8 mouse cellular contexts compared by ENCODE assay signal in the genomic region with DNA sequence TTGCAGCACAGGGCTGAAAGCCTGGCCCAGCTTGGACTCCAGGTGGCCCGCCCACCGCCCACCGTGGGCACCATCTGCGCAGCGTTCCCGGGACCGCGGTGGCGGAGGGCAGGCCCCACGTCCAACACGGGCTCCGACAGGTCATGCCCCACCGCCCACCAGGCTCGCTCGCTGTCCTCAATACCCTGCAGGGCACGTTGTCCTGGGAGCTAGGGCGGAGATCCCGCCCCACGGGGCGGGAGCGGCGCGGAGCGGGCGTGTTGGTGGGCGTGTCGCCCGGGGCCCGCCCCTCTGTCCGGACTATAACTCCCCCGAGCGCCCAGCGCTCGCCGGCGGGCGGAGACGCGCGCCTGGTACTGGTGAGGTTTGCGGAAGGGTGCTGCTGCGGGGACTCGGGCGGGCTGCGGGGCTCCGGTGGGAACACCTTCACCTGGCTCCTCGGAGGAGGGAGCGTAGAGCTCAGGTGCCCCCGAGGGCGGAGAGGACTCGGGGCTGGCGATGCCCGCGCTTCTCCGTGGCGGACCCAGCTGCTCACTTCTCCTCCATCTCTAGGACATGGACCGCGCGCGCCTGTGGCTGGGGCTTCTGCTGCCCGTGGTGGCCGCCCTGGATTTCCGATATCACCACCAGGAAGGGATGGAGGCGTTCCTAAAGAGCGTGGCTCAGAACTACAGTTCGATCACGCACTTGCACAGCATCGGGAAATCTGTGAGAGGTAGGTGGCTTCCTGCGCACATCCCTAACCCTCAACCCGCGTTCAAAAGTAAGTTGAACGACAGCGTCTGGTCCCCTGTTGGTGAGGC. TPM values are rescaled to one million over a fixed set of nuclear protein-coding genes. Genes with fewer than 3 reads are reported as not detected.
DNase-seq lines count a peak whose midpoint lies in the region; ATAC-seq and TF ChIP-seq lines count a peak whose summit lies in the region.

A gene (plus strand): TSS at position 332 of the 803 bp plus-strand sequence.

- peaks cover 37% of the 10 kb centered on the region for H3K4me1 ChIP-seq in forebrain, embryonic 10.5 days
- no peaks in the 10 kb centered on the region for H3K4me1 ChIP-seq in lung, embryonic 14.5 days (ENCODE audit: insufficient read depth)
- peaks cover 24% of the 10 kb centered on the region for H3K4me1 ChIP-seq in thymus, adult 2 months (replicated peaks; ENCODE audit: control insufficient read depth, insufficient read depth, low read length)

- H3K27ac ChIP-seq in forebrain, embryonic 10.5 days: peak within 1 kb of the TSS; percentile 53; the same call in 1 of the 2 replicates
- H3K27ac ChIP-seq in lung, embryonic 14.5 days (ENCODE audit: low read depth): no peak within 1 kb of the TSS
- no peak within 1 kb of the TSS for H3K27ac ChIP-seq in thymus, adult 2 months (ENCODE audit: control insufficient read depth, insufficient read depth, low read length)

- peak within 1 kb of the TSS; percentile 70 for H3K4me3 ChIP-seq in forebrain, embryonic 10.5 days
- H3K4me3 ChIP-seq in lung, embryonic 14.5 days (ENCODE audit: low read depth, low read length): peak within 1 kb of the TSS; percentile 52
- peak within 1 kb of the TSS; percentile 50 for H3K4me3 ChIP-seq in thymus, adult 2 months (ENCODE audit: control insufficient read depth, insufficient read depth, low read length)

- H3K4me2 ChIP-seq in lung, embryonic 14.5 days: peak within 1 kb of the TSS; percentile 94

- intact Hi-C loops in heart, postnatal 10 days (cut with DNase I): no loop called here

- H3K9me3 ChIP-seq in forebrain, embryonic 10.5 days: no peaks in the 10 kb centered on the region
- H3K9me3 ChIP-seq in lung, embryonic 14.5 days (ENCODE audit: low read depth, low read length): no peaks in the 10 kb centered on the region

- TF ChIP-seq CTCF in lung, embryonic 14.5 days (IDR thresholded peaks at IDR 0.05; ENCODE audit: low read depth): no peak
- TF ChIP-seq CTCF in thymus, adult 2 months (IDR thresholded peaks at IDR 0.05; ENCODE audit: borderline replicate concordance, control insufficient read depth, extremely low read depth, insufficient read depth, low read length, poor library complexity): 0 out of 2 replicates have a peak, but pooled peaks have one; percentile 25

- H3K27me3 ChIP-seq in forebrain, embryonic 10.5 days (ENCODE audit: poor library complexity, severe bottlenecking): peaks cover 67% of the 10 kb centered on the region
- peaks cover 17% of the 10 kb centered on the region for H3K27me3 ChIP-seq in lung, embryonic 14.5 days (ENCODE audit: insufficient read depth, low read length)
- H3K27me3 ChIP-seq in thymus, adult 2 months (ENCODE audit: control insufficient read depth, insufficient read depth, low read length): no peaks in the 10 kb centered on the region; the same call in none of the 2 replicates

- peak; percentile 89 for DNase-seq in CD4-positive helper T cell, adult 2 months (ENCODE audit: low read depth, low spot score)
- peak; percentile 90 to 92 for DNase-seq in adrenal gland, postnatal 36 days
- peak; percentile 76 for DNase-seq in forebrain, embryonic 10.5 days (ENCODE audit: extremely low spot score, low spot score)
- peak; percentile 71 to 74 for DNase-seq in heart, postnatal 10 days
- DNase-seq in kidney, postnatal 36 days: peak; percentile 82 to 90
- DNase-seq in lung, embryonic 14.5 days: peak; percentile 93
- peak; percentile 78 for DNase-seq in thymus, adult 2 months

- peak within 1 kb of the TSS; percentile 49 for H3K9ac ChIP-seq in lung, embryonic 14.5 days

- H3K36me3 ChIP-seq in forebrain, embryonic 10.5 days (replicated peaks): no peaks in the 10 kb centered on the region
- no peaks in the 10 kb centered on the region for H3K36me3 ChIP-seq in lung, embryonic 14.5 days (ENCODE audit: insufficient read depth)
- no peaks in the 10 kb centered on the region for H3K36me3 ChIP-seq in thymus, adult 2 months (ENCODE audit: control insufficient read depth, insufficient read depth, low read length)

- peak; percentile 87 for TF ChIP-seq POLR2A in thymus, adult 2 months (IDR thresholded peaks at IDR 0.05; ENCODE audit: control insufficient read depth, extremely low read depth, insufficient read depth, low read length, poor library complexity)

- ATAC-seq in lung, embryonic 14.5 days (ENCODE audit: insufficient read depth): peak; percentile 97
- peak; percentile 33; the same call in 1 of the 2 replicates for ATAC-seq in neutrophil, adult 5-6 weeks (ENCODE audit: extremely low read depth, insufficient number of reproducible peaks, low FRiP score, poor library complexity, severe bottlenecking)

- under 1% methylated on average over 73 of the region's 73 CpGs for WGBS in forebrain, embryonic 10.5 days
- WGBS in lung, embryonic 14.5 days: under 1% methylated on average over 72 of the region's 73 CpGs
- under 1% methylated on average over 73 of the region's 73 CpGs for WGBS in thymus, adult 2 months

RNA-seq across cellular contexts. Expression of the gene that starts here (rescaled TPM):
- 10 to 100 TPM; 25.3 to 34.9 TPM for total RNA-seq in adrenal gland, postnatal 36 days (2021)
- polyA plus RNA-seq in forebrain, embryonic 10.5 days (2016; fragmentation: Nextera tagmentation; extraction: Ambion mirVana): 4.8 and 5.9 TPM in 2 replicates
- total RNA-seq in heart, postnatal 10 days (2021): 1 to 10 TPM; 5.7 to 5.9 TPM
- polyA plus RNA-seq in lung, embryonic 14.5 days (2014; fragmentation: Nextera tagmentation; extraction: Ambion mirVana): 23.5 and 25.3 TPM in 2 replicates
- 40.6 and 45.2 TPM in 2 replicates for total RNA-seq in neutrophil, adult 5-6 weeks (2017)
- 3.2 and 3.6 TPM in 2 replicates for polyA plus RNA-seq in thymus, adult 2 months (2012; rRNA removed)
